In the genomic region with DNA sequence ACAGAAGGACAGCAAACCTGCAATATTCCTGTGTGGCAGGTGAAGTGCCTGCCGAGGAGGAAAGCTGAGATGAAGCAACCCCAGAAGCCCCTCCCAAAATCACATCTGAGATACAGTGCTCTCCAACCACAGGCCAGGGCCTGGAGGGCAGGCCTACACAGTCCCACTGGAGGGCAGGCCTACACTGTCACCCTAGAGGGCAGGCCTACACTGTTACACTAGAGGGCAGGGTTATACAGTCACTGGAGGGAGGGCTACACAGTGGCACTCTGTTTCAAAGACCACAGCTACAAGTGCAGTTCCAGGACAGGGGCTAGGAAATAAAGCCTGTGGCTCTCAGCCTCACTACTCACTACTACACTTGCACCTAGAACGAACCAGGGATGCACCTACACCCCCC, we compare ENCODE assay signal across 12 mouse cellular contexts. TPM values are rescaled to one million over a fixed set of nuclear protein-coding genes. Genes with fewer than 3 reads are reported as not detected.
DNase-seq lines count a peak whose midpoint lies in the region; ATAC-seq lines count a peak whose summit lies in the region.
"Had no signal": no experiment of that assay in that cellular context is flagged by ENCODE, and none has a peak within 500 bp of the region (broad histone marks: within the 10 kb centered on the region; RNA-seq: fewer than 3 reads in every experiment).

No protein-coding gene starts in this region.

- no peak overlapping the region for H3K4me3 ChIP-seq in heart, embryonic 16.5 days (ENCODE audit: low read length)
- no peak overlapping the region for H3K4me3 ChIP-seq in midbrain, embryonic 14.5 days (replicated peaks; ENCODE audit: low read depth, low read length)
- no peak overlapping the region for H3K4me3 ChIP-seq in midbrain, embryonic 16.5 days (ENCODE audit: low read depth, low read length)

- H3K4me1 ChIP-seq in heart, embryonic 16.5 days (ENCODE audit: control insufficient read depth, insufficient read depth, low read length): peaks cover 15% of the 10 kb centered on the region
- H3K4me1 ChIP-seq in midbrain, embryonic 14.5 days (ENCODE audit: control insufficient read depth, insufficient read depth, low read length): peaks cover 9% of the 10 kb centered on the region
- H3K4me1 ChIP-seq in midbrain, embryonic 16.5 days (ENCODE audit: control insufficient read depth, insufficient read depth, low read length): peaks cover 9% of the 10 kb centered on the region

- 68% methylated on average over 2 of the region's 2 CpGs for WGBS in heart, embryonic 16.5 days
- 88% methylated on average over 2 of the region's 2 CpGs for WGBS in midbrain, embryonic 14.5 days
- WGBS in midbrain, embryonic 16.5 days: 87% methylated on average over 2 of the region's 2 CpGs

- peaks cover 20% of the 10 kb centered on the region; the same call in 1 of the 2 replicates for H3K36me3 ChIP-seq in heart, embryonic 16.5 days (ENCODE audit: control insufficient read depth, insufficient read depth)
- H3K36me3 ChIP-seq in midbrain, embryonic 14.5 days (ENCODE audit: control insufficient read depth, insufficient read depth, low read length): peaks cover 46% of the 10 kb centered on the region
- H3K36me3 ChIP-seq in midbrain, embryonic 16.5 days (ENCODE audit: control insufficient read depth, insufficient read depth, low read length): peaks cover 19% of the 10 kb centered on the region
- peaks cover 6% of the 10 kb centered on the region; the same call in 1 of the 2 replicates for H3K36me3 ChIP-seq in splenic B cell, adult 2 months (ENCODE audit: control insufficient read depth, insufficient read depth, low read length, poor library complexity, severe bottlenecking)

- ATAC-seq in heart, embryonic 16.5 days (replicated peaks; ENCODE audit: extremely low read depth, insufficient read depth, low FRiP score): no peak
- peak; percentile 64 for ATAC-seq in midbrain, embryonic 14.5 days (ENCODE audit: low FRiP score, low TSS enrichment)
- no peak for ATAC-seq in midbrain, embryonic 16.5 days
- peak; percentile 60 for ATAC-seq in granulocyte monocyte progenitor cell, adult 5-6 weeks (replicated peaks; ENCODE audit: poor library complexity, severe bottlenecking)

- no peak overlapping the region for H3K4me2 ChIP-seq in heart, embryonic 16.5 days (ENCODE audit: low read depth, low read length)
- no peak overlapping the region for H3K4me2 ChIP-seq in midbrain, embryonic 14.5 days (ENCODE audit: low read length)
- no peak overlapping the region for H3K4me2 ChIP-seq in midbrain, embryonic 16.5 days (ENCODE audit: low read length)

- no peak for DNase-seq in heart, adult 9 months (ENCODE audit: low spot score in 2 of 2)
- DNase-seq in midbrain, embryonic 14.5 days: no peak
- DNase-seq in splenic B cell, adult 2 months (ENCODE audit: low read depth, low spot score): peak; percentile 10
- no peak for DNase-seq in layer of hippocampus, postnatal 25 days (ENCODE audit: extremely low spot score in 1 of 2, low spot score in 1 of 2)
- DNase-seq in ovary, adult 18-20 months (ENCODE audit: low spot score): no peak
- DNase-seq: gastrocnemius, postnatal 14 days; kidney, adult 11 months; thymus, postnatal 14 days had no signal

- H3K27ac ChIP-seq in heart, embryonic 16.5 days (ENCODE audit: low read length): no peak overlapping the region
- H3K27ac ChIP-seq in midbrain, embryonic 14.5 days (replicated peaks; ENCODE audit: low read depth, low read length): no peak overlapping the region
- H3K27ac ChIP-seq in midbrain, embryonic 16.5 days (ENCODE audit: low read length): no peak overlapping the region

- H3K27me3 ChIP-seq in heart, embryonic 16.5 days (ENCODE audit: control insufficient read depth, insufficient read depth, low read length): no peaks in the 10 kb centered on the region
- H3K27me3 ChIP-seq in midbrain, embryonic 14.5 days (ENCODE audit: control insufficient read depth, insufficient read depth, low read length): no peaks in the 10 kb centered on the region
- no peaks in the 10 kb centered on the region for H3K27me3 ChIP-seq in midbrain, embryonic 16.5 days (ENCODE audit: control insufficient read depth, insufficient read depth, low read depth, low read length)
- no peaks in the 10 kb centered on the region for H3K27me3 ChIP-seq in splenic B cell, adult 2 months (ENCODE audit: control insufficient read depth, insufficient read depth, low read length, poor library complexity, severe bottlenecking)

- no peaks in the 10 kb centered on the region for H3K9me3 ChIP-seq in heart, embryonic 16.5 days (replicated peaks; ENCODE audit: control insufficient read depth, low read length)
- no peaks in the 10 kb centered on the region for H3K9me3 ChIP-seq in midbrain, embryonic 14.5 days (ENCODE audit: control insufficient read depth, low read length)
- no peaks in the 10 kb centered on the region for H3K9me3 ChIP-seq in midbrain, embryonic 16.5 days (replicated peaks; ENCODE audit: control insufficient read depth, low read length, poor library complexity, severe bottlenecking)
- H3K9me3 ChIP-seq: G1E had no signal

- 0 out of 2 replicates have a peak overlapping the region, but pooled peaks have one; percentile 7 for H3K9ac ChIP-seq in heart, embryonic 16.5 days (ENCODE audit: low read length)
- no peak overlapping the region for H3K9ac ChIP-seq in midbrain, embryonic 14.5 days (replicated peaks; ENCODE audit: low read length)
- no peak overlapping the region for H3K9ac ChIP-seq in midbrain, embryonic 16.5 days (ENCODE audit: low read depth, low read length)

RNA-seq across cellular contexts. Expression of a gene that starts 56.7 kb away (rescaled TPM):
- 28.1 and 33.4 TPM in 2 replicates for polyA plus RNA-seq in heart, embryonic 16.5 days (2015; fragmentation: Nextera tagmentation; extraction: Ambion mirVana)
- 31.0 and 38.6 TPM in 2 replicates for polyA plus RNA-seq in midbrain, embryonic 14.5 days (2014; fragmentation: Nextera tagmentation; extraction: Ambion mirVana)
- 31.3 and 41.3 TPM in 2 replicates for polyA plus RNA-seq in midbrain, embryonic 16.5 days (2015; fragmentation: Nextera tagmentation; extraction: Ambion mirVana)
- 9.4 and 22.7 TPM in 2 replicates for total RNA-seq in granulocyte monocyte progenitor cell, adult 5-6 weeks (2014; fragmentation: Nextera tagmentation)
- 22.9 and 34.1 TPM in 2 replicates for total RNA-seq in granulocyte monocyte progenitor cell, adult 5-6 weeks (2017)
- 10 to 100 TPM; 56.9 to 58.6 TPM for total RNA-seq in layer of hippocampus, postnatal 25 days (2021)

Comparison
In these comparisons a context has a peak if more than half of its experiments do, and no peak if none do; other contexts are left out.
1. ATAC-seq: peak in midbrain, embryonic 14.5 days (single experiment) and granulocyte monocyte progenitor cell, adult 5-6 weeks (single experiment); none in heart, embryonic 16.5 days (single experiment) and midbrain, embryonic 16.5 days (single experiment).